Mouse (Mus musculus) neutrophil, adult 59 days (primary cell): ENCODE data around the gene Pde6d. TPM values are rescaled to one million over a fixed set of nuclear protein-coding genes. Genes with fewer than 3 reads are reported as not detected.

Experiments
- total RNA-seq, 2 experiments: library from RNA; stranded (reverse); gene quantifications; 1 replicate in 1 of 2; 2 replicates in 1 of 2; pipeline ENCODE4 v1.2.4; 2023

Gene Pde6d
- total RNA-seq: 10 to 100 TPM; 22.1 to 25.7 TPM

DNA sequence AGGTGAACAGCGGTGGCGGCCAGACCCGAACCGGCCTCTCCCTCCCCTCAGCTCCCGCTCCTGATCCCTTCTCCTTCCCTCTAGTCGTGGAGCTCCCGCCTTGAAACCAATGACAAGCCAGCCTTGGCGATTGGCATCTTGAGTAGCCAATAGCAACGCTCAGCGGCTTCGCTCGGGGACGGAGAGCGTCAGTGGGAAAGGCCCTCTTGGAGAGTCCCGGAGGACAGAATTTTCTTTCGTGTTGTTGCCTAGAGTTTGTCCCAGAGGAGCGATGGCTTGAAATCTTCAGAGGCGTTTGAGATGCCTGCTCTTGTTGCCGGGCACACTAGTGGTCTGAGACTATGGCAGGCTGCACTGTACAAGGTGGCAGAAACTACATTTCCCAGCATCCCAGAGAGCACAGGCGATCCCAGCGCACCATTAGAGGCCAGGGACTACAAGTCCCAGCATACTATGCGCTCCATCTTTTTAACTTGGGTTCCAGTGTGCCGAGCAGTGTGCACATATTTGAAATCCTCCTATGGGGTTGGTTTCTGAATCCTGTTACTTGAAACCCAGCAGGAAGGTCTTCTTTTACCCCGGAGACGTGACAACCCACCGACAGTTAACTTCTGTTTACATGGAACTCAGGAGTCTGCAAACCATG, at the start of gene Pde6d, which contains the start of gene Cops7b:
Gene Pde6d, minus strand, starts transcription at position 179 of the 646 bp plus-strand sequence.
Gene Cops7b, plus strand, starts transcription at position 454 of the 646 bp plus-strand sequence.

GRCm38 (mm10) chr1:86526116-86526788, 56.2 kb downstream of the Pde6d start, which contains the start of gene Ptma:
Ptma (plus strand) TSS chr1:86526726.

Other genes starting within 250 kb of the Pde6d start
- gene Ncl, start 223.2 kb downstream of the Pde6d start, total RNA-seq: 100 to 1,000 TPM; 153 to 159 TPM
- gene Nmur1, start 156.4 kb downstream of the Pde6d start, total RNA-seq: not detected
- gene Tex44, start 156.3 kb downstream of the Pde6d start, total RNA-seq: not detected
- gene Ptma, start 55.9 kb downstream of the Pde6d start, total RNA-seq: 1,000 to 10,000 TPM; 1,058 to 1,193 TPM
- 1 to 10 TPM; 7.4 to 9.2 TPM for gene Cops7b, start 275 bp upstream of the Pde6d start, total RNA-seq
- gene Nppc, start 87.9 kb upstream of the Pde6d start, total RNA-seq: not detected
- 1 to 10 TPM; 6.6 to 6.9 TPM for gene Dis3l2, start 121.2 kb upstream of the Pde6d start, total RNA-seq